Mouse (Mus musculus): ENCODE measurements at regions not wholly inside any gene's neighbourhood (a gene's known extent, or its start where the extent isn't known, plus 50 kb on each side); places are given as distances from the start of the nearest gene placed in this dataset.

DNA sequence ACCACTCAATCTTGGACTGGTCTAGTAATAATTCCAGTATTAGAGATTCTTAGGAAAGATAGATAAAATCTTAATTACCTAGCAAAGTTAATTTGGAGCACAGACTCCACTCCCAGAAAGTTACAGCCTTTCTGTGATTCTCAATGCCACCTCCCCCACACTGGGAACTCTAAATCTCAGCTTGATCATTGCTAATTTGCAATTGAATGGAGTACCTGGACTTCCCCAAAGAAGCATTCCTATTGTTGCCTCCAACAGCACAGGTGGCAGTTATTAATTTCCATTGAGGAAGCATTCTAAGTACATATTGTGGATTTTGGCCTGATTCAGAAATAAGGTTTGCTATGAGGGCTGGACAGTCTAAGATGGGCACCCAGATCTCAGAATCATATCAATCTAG is 204.1 kb upstream of the Gnai1 start:
- no peak overlapping the region for H3K27ac ChIP-seq (ENCODE audit: control insufficient read depth, low read depth, low read length)
- no peaks in the 10 kb centered on the region for H3K79me2 ChIP-seq (ENCODE audit: control insufficient read depth, insufficient read depth, low read length, poor library complexity)
- H3K36me3 ChIP-seq (ENCODE audit: control insufficient read depth in 1 of 2, insufficient read depth in 2 of 2, low read length in 2 of 2): no peaks in the 10 kb centered on the region
- H3K27me3 ChIP-seq (ENCODE audit: control insufficient read depth in 1 of 2, insufficient read depth in 2 of 2, low read length in 2 of 2): no peaks in the 10 kb centered on the region
- H3K9me3 ChIP-seq (replicated peaks; ENCODE audit: insufficient read depth, low read length): no peaks in the 10 kb centered on the region
- H3K4me3 ChIP-seq (ENCODE audit: control insufficient read depth in 1 of 2, insufficient read depth in 1 of 2, low read depth in 2 of 2, low read length in 2 of 2): no peak overlapping the region
- no peak overlapping the region for H3K9ac ChIP-seq (ENCODE audit: control insufficient read depth, low read depth, low read length, poor library complexity, severe bottlenecking)
- H3K4me1 ChIP-seq (ENCODE audit: control insufficient read depth in 1 of 2, insufficient read depth in 2 of 2, low read length in 2 of 2): no peaks in the 10 kb centered on the region
- TF ChIP-seq UBTF (IDR thresholded peaks at IDR 0.05; ENCODE audit: borderline replicate concordance, insufficient read depth, low read depth, low read length) (no peak), MYB (IDR thresholded peaks at IDR 0.05; ENCODE audit: low read depth, low read length) (no peak), USF1 (IDR thresholded peaks at IDR 0.05; ENCODE audit: low read depth, low read length) (no peak), GATA1 (IDR thresholded peaks at IDR 0.05; ENCODE audit: low read depth, low read length) (no peak)
- no peak for DNase-seq (ENCODE audit: low read depth, low spot score)

DNA sequence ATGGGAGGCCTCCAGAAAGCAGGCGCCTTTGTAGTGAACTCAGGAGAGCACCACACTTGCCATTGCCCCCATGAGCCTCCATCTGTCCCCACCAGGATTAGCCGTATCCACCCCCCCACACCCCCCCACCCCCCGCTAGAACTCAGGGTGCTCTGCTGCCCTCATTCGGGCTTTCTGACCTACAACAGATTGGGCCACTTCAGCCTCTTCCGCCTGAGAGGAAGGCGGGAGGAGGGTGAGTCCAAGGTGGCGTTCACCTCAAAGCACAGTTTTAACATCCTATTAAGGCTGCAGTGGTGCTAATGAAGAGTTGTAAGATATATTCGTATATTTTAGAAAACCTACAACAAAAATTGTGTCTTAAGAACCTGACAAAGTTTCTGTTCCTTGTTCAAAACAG is 202.9 kb upstream of the Gnai1 start:
- no peaks in the 10 kb centered on the region for H3K9me3 ChIP-seq (replicated peaks; ENCODE audit: insufficient read depth, low read length)
- no peaks in the 10 kb centered on the region for H3K27me3 ChIP-seq (ENCODE audit: control insufficient read depth in 1 of 2, insufficient read depth in 2 of 2, low read length in 2 of 2)
- H3K36me3 ChIP-seq (ENCODE audit: control insufficient read depth in 1 of 2, insufficient read depth in 2 of 2, low read length in 2 of 2): no peaks in the 10 kb centered on the region
- DNase-seq (ENCODE audit: low read depth, low spot score): no peak
- no peak overlapping the region for H3K9ac ChIP-seq (ENCODE audit: control insufficient read depth, low read depth, low read length, poor library complexity, severe bottlenecking)
- no peaks in the 10 kb centered on the region for H3K4me1 ChIP-seq (ENCODE audit: control insufficient read depth in 1 of 2, insufficient read depth in 2 of 2, low read length in 2 of 2)
- no peak overlapping the region for H3K4me3 ChIP-seq (ENCODE audit: control insufficient read depth in 1 of 2, insufficient read depth in 1 of 2, low read depth in 2 of 2, low read length in 2 of 2)
- no peak for TF ChIP-seq JUND (IDR thresholded peaks at IDR 0.05; ENCODE audit: low read depth, low read length)
- TF ChIP-seq TAL1 (IDR thresholded peaks at IDR 0.05; ENCODE audit: low read length): no peak
- no peak for TF ChIP-seq SMC3 (IDR thresholded peaks at IDR 0.05; ENCODE audit: low read depth, low read length)
- TF ChIP-seq GABPA (IDR thresholded peaks at IDR 0.05; ENCODE audit: low read depth, low read length): no peak
- no peak for TF ChIP-seq KAT2A (conservative IDR thresholded peaks at IDR 0.05; ENCODE audit: low read depth, low read length)
- no peak for TF ChIP-seq GATA1 (IDR thresholded peaks at IDR 0.05; ENCODE audit: low read depth, low read length)
- no peak for TF ChIP-seq MYB (IDR thresholded peaks at IDR 0.05; ENCODE audit: low read depth, low read length)
- no peak for TF ChIP-seq MEF2A (IDR thresholded peaks at IDR 0.05; ENCODE audit: extremely low read depth, insufficient replicate concordance, low read depth, low read length, poor library complexity, severe bottlenecking)
- no peak for TF ChIP-seq SIN3A (IDR thresholded peaks at IDR 0.05; ENCODE audit: low read length)
- no peak for TF ChIP-seq USF1 (IDR thresholded peaks at IDR 0.05; ENCODE audit: low read depth, low read length)
- TF ChIP-seq USF2 (IDR thresholded peaks at IDR 0.05; ENCODE audit: borderline replicate concordance in 1 of 2, insufficient read depth in 1 of 2, low read depth in 1 of 2, low read length in 2 of 2): no peak
- no peak for TF ChIP-seq NELFE (IDR thresholded peaks at IDR 0.05; ENCODE audit: low read depth, low read length)
- no peak for TF ChIP-seq MAX (IDR thresholded peaks at IDR 0.05; ENCODE audit: low read length)
- no peak for TF ChIP-seq CHD2 (IDR thresholded peaks at IDR 0.05; ENCODE audit: low read length)
- H3K79me2 ChIP-seq (ENCODE audit: control insufficient read depth, insufficient read depth, low read length, poor library complexity): no peaks in the 10 kb centered on the region
- no peak overlapping the region for H3K27ac ChIP-seq (ENCODE audit: control insufficient read depth, low read depth, low read length)

DNA sequence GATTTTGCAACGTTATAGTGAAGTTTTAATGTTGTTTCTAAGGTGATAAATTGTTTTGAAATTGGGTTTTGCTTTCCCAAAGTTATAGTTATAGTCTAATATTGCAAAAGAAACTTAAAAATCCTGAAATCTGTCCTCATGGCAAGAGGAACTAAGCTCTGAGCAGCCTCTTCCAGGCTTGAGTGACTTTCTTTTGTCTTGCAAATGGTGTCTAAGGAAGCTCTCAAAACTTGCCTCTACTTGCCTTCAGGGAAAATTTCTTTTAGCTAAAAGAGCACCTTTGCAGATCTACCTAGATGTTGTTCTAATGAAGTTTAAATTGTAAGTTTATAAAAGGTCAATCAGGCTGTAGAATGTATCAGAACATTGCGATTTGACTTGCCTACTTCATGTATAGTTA is 201.8 kb upstream of the Gnai1 start:
- Histone ChIP-seq H3K4me1 (ENCODE audit: control insufficient read depth in 1 of 2, insufficient read depth in 2 of 2, low read length in 2 of 2) (no peaks in the 10 kb centered on the region), H3K9me3 (replicated peaks; ENCODE audit: insufficient read depth, low read length) (no peaks in the 10 kb centered on the region), H3K9ac (ENCODE audit: control insufficient read depth, low read depth, low read length, poor library complexity, severe bottlenecking) (no peak overlapping the region), H3K27ac (ENCODE audit: control insufficient read depth, low read depth, low read length) (no peak overlapping the region), H3K36me3 (ENCODE audit: control insufficient read depth in 1 of 2, insufficient read depth in 2 of 2, low read length in 2 of 2) (no peaks in the 10 kb centered on the region), H3K4me3 (ENCODE audit: control insufficient read depth in 1 of 2, insufficient read depth in 1 of 2, low read depth in 2 of 2, low read length in 2 of 2) (no peak overlapping the region), H3K27me3 (ENCODE audit: control insufficient read depth in 1 of 2, insufficient read depth in 2 of 2, low read length in 2 of 2) (no peaks in the 10 kb centered on the region), H3K79me2 (ENCODE audit: control insufficient read depth, insufficient read depth, low read length, poor library complexity) (no peaks in the 10 kb centered on the region)
- DNase-seq (ENCODE audit: low read depth, low spot score): no peak
- TF ChIP-seq POLR2AphosphoS5 (IDR thresholded peaks at IDR 0.05; ENCODE audit: borderline replicate concordance, low read depth, low read length): no peak
- no peak for TF ChIP-seq USF1 (IDR thresholded peaks at IDR 0.05; ENCODE audit: low read depth, low read length)
- no peak for TF ChIP-seq JUND (IDR thresholded peaks at IDR 0.05; ENCODE audit: low read depth, low read length)
